Mouse (Mus musculus): Measurements from ENCODE around the gene Spaca4.

Spaca4 gene

DNA sequence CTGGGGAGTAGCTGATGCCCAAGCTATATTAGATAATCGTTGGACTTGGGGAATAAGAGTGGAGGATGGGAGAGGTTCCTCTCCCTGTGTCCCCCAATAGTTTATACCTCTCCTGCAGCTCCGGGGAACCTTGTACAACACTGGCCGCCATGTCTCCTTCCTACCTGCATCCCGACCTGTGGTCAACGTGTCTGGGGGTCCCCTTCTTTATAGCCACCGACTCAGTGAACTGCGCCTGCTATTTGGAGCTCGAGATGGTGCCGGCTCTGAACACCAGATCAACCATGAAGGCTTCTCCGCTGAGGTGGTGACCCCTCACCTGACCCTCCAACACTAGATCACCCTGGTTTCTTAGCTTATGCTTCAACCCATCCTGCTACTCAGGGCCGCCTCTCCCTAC lies 23.3 kb downstream of the Spaca4 start:
- ChIA-PET POLR2A (interaction anchor here in 3 of 4 experiments (0.7 to 14.6 kb wide), 12 partner anchors 8 to 236 kb away, joined by 3 to 640 read pairs (median 4); partner anchors contain the start of genes Rpl18 (in 3 of the 3), Fam83e (in 2 of the 3), Sphk2 (in 2 of the 3) and Bax (in 1 of the 3)), CTCF (interaction anchor here in 3 of 4 experiments (0.7 to 3.6 kb wide), 3 partner anchors 19 to 268 kb away, joined by 4 to 29 read pairs (median 4); partner anchors contain the start of genes Gys1 (in 1 of the 3) and Ntn5 (in 1 of the 3))

DNA sequence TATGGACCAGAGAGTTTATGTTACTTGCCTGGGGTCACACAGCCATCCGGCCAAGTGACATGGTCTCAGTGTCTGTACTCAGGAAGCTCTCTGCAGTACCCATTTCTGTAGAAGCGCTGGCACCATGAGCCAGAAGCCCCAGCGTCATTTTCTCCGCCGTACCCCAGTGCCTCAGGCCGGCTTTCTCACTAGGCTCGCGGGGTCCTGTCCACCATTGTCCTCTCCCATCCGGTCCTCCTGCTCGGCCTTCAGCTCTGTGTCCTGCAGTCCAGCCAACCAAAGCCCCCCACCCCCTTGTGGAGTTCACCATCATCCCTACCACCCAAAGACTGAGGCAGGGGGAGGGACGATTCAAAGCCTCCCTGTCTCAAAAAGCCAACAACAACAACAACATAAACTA lies 24.0 kb downstream of the Spaca4 start:
- CTCF ChIA-PET, result interaction anchor here in 3 of 4 experiments (0.7 to 3.6 kb wide), 4 partner anchors 19 to 267 kb away, joined by 4 to 29 read pairs (median 6); partner anchors contain the start of genes Ntn5 (in 2 of the 3) and Gys1 (in 1 of the 3)
- POLR2A ChIA-PET, result interaction anchor here (0.7 to 14.6 kb wide), 34 partner anchors 8 to 572 kb away, joined by 3 to 640 read pairs (median 4); partner anchors contain the start of genes Rpl18 (in 4 of the 4), Fam83e (in 3 of the 4), Ntn5 (in 2 of the 4) and Sphk2 (in 2 of the 4)

DNA sequence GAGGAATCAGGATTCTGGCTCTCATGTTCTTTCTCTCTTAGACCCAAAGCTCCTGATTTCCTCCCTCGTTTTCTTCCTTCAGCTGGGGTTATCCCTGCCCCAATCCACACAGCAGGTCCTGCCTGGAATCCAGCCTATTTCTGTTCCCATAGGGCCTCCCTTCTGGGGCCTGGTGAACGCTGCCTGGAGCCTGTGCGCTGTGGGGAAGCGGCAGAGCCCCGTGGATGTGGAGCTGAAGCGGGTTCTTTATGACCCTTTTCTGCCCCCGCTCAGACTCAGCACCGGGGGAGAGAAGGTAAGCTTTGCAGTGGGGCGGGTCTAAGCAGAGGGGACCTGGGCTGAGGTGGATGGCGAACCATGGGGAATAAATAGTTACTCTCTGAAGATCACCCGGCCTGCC lies 24.5 kb downstream of the Spaca4 start:
- ChIA-PET POLR2A (interaction anchor here (0.6 to 14.6 kb wide), 48 partner anchors 8 to 572 kb away, joined by 3 to 640 read pairs (median 4); partner anchors contain the start of genes Rpl18 (in 4 of the 4), Fam83e (in 3 of the 4), Sphk2 (in 3 of the 4) and Ftl1 (in 2 of the 4)), CTCF (interaction anchor here in 3 of 4 experiments (0.9 to 3.6 kb wide), 8 partner anchors 18 to 267 kb away, joined by 3 to 29 read pairs (median 5); partner anchors contain the start of genes Gys1 (in 2 of the 3) and Ntn5 (in 2 of the 3))

DNA sequence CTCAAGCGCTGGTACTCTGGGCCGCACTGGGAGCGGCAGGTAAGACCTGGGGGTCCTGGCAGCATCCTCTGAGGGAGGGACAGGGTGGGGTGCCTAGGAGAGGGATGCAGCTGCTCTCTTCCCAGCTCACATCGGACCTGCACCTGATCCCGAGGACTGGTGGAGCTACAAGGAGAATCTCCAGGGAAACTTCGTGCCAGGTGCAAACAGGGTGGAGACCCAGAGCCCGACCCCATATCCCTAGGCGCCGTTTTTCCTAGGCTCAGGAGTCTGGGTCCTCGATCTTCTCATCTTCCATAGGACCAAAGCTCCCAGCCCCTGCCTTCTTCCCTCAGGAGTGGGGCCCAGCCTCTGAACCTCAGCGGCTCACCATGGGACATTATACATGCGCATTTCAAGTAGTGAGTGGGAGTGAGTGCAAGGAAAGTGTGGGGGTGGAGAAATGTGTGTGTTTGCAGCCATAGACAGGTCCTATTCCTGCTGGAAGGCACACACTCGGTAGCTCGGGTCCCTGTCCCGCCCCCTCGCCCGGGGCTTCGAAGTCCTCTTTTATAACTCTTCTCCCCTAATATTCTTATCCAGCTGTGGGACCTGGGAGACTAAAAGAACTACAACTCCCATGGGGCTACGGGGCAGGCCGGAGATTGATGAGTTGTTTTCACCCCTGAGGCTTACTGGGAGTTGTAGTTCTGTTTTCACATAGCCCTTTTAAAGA lies 25.2 kb downstream of the Spaca4 start:
- ChIA-PET CTCF (interaction anchor here in 3 of 4 experiments (0.7 to 3.6 kb wide), 9 partner anchors 17 to 358 kb away, joined by 3 to 29 read pairs (median 4); partner anchors contain the start of genes Gys1 (in 2 of the 3) and Ntn5 (in 2 of the 3)), POLR2A (interaction anchor here in 3 of 4 experiments (0.6 to 14.6 kb wide), 50 partner anchors 8 to 571 kb away, joined by 3 to 640 read pairs (median 4); partner anchors contain the start of genes Fam83e (in 3 of the 3), Rpl18 (in 3 of the 3), Sphk2 (in 3 of the 3) and Ntn5 (in 2 of the 3))

DNA sequence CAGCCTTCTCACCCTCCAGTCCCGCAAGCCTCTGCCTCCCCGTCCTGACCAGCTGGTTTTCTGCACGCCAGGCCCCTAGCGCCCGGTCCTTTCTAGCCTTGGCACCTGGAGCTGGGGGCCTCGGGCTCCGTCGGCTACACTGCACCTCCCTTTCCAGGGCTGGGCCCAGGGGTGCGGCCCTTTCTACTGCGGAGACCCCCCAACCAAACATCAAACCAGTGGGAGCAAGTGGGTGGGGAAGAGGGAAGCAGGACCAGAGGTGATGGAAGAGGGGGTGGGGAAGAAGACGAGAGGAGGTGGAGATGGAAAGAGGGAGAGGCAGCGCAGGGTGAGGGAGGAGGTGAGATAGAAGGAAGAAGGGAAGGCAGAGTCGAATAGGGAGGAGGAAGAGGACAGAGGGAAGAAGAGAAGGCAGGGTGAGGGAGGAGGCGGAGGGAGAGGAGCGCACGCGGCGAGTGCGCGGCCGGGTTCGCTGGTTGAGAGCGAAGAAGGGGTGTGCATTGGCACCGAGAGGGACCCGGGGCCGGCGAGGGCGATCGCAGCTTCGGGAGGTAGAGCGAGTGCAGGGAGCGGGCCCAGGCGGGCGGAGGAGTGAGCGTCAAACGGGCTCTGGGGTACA lies 26.0 kb downstream of the Spaca4 start, which contains the start of gene Car11:
TSS of gene Car11 (plus strand) at position 321 of the 619 bp plus-strand sequence.
- CTCF ChIA-PET, result interaction anchor here (0.6 to 3.6 kb wide), 10 partner anchors 17 to 1141 kb away, joined by 3 to 29 read pairs (median 4); partner anchors contain the start of genes Gys1 (in 2 of the 4), Ntn5 (in 2 of the 4) and Lmtk3 (in 1 of the 4)
- POLR2A ChIA-PET, result interaction anchor here in 3 of 4 experiments (0.5 to 14.6 kb wide), 26 partner anchors 9 to 498 kb away, joined by 3 to 640 read pairs (median 6); partner anchors contain the start of genes Fam83e (in 3 of the 3), Rpl18 (in 2 of the 3), Sphk2 (in 2 of the 3) and Bax (in 1 of the 3)

DNA sequence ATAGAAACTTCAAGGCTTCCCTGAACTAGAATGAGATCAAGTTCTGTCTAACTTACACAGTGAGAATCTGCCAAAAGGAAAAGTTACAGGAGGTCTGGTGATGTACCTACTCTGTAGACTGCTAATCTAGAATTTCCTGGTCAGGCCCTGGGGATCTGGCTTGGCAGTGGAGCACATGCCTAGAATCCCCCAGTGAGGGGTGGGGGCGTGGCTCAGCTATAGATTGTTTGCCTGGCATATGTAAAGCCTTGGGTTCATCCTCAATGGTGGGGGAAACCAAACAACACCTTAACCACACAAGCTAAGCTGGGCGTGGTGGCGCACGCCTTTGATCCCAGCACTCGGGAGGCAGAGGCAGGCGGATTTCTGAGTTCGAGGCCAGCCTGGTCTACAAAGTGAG lies 27.7 kb downstream of the Spaca4 start:
- ChIA-PET CTCF (interaction anchor here in 1 of 4 experiments (0.6 to 1.5 kb wide), 2 partner anchors 15 to 152 kb away, joined by 3 to 7 read pairs; no protein-coding TSS in a partner anchor), POLR2A (interaction anchor here in 3 of 4 experiments (0.6 to 14.6 kb wide), 6 partner anchors 18 to 184 kb away, joined by 3 to 640 read pairs (median 5); partner anchors contain the start of genes Fam83e (in 2 of the 3), Rpl18 (in 2 of the 3), Sphk2 (in 2 of the 3) and Spaca4 (in 1 of the 3))

DNA sequence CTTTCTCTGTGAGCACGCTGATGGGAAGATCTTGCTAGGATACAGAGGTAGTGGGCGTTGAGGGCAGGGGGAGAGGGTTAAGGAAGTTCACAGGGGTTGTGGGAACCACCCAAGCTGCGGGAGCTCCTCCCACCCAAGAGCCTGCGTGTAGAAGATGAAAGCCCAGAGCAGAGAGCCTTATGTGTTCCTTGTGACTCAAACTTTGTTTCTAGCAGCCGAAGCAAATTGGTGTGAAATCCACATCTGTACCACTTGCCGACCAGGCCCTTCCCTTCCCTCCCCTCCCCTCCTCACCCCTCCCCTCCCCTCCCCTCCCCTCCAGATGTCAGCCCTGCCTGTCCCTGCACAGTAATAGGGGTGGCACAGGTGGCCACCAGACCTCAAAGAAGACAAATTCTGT lies 30.5 kb downstream of the Spaca4 start:
- ChIA-PET CTCF (interaction anchor here in 3 of 4 experiments (0.5 to 3.6 kb wide), 4 partner anchors 12 to 246 kb away, joined by 3 to 18 read pairs (median 8); partner anchors contain the start of gene Ntn5 (in 2 of the 3)), POLR2A (interaction anchor here in 3 of 4 experiments (0.6 to 3.3 kb wide), 12 partner anchors 9 to 96 kb away, joined by 3 to 27 read pairs (median 4); partner anchors contain the start of genes Dbp (in 2 of the 3), Sphk2 (in 2 of the 3), Fam83e (in 1 of the 3) and Fut2 (in 1 of the 3))

DNA sequence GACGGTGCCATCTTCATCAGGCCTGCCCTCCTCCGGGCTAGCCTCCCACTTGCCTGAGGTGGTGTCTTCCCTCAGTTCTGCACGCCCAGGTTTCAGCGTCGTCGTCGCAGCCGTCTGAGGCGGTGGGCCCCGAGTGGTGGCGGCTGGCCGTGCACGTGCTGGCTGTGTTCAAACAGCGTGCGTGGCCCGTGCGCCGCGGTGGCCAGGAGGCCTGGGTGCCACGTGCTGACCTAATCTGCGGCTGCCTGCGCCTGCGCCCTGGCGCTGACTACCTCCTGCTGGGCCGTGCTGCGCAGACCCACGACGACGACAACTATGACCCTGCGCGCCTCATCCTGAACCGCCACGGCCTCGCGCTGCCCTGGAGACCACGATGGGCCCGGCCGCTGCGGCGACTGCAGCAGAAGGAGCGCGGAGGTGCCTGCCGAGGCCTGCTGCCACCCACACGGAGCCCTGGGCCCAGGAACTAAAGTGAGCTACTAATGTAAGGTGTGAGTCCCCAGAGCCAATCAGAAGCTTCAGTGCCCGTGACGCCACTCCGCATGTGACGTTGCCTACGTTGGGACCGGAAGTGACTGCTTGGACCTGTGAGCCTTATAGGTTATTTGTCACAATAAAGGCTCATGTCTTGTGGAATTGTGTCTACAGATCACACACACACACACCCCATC lies 31.6 kb downstream of the Spaca4 start, which contains the start of gene Sec1:
TSS of gene Sec1 (minus strand) at position 482 of the 671 bp plus-strand sequence.
- POLR2A ChIA-PET, result interaction anchor here (0.9 to 3.3 kb wide), 13 partner anchors 10 to 175 kb away, joined by 3 to 27 read pairs (median 4); partner anchors contain the start of genes Sphk2 (in 3 of the 4), Dbp (in 2 of the 4), Fut2 (in 1 of the 4) and Ntn5 (in 1 of the 4)
- CTCF ChIA-PET, result interaction anchor here in 3 of 4 experiments (0.5 to 3.6 kb wide), 6 partner anchors 11 to 289 kb away, joined by 3 to 18 read pairs (median 6); partner anchors contain the start of genes Ntn5 (in 2 of the 3) and Kcna7 (in 1 of the 3)

DNA sequence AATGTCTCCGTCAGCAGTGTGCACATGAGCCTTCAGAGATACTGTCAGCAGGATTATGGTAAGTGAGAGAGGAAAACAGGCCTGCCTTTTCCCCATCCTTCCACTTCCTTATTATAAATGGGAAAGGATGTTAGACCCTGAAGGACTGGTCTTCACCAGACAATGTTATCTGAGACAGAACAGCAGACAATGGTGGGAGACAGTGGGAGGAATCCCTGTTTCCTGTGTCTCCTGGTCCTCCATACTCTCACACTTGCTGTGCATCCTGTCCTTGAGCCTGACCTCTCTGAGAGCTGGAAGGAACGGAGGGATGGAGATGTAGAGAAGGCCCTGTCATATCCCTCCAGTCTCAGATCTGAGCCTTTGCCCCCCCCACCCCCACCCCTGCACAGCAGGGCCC lies 33.2 kb downstream of the Spaca4 start:
- ChIA-PET CTCF (interaction anchor here in 3 of 4 experiments (1.1 to 3.6 kb wide), 4 partner anchors 8 to 10 kb away, joined by 3 to 18 read pairs (median 7); partner anchors contain the start of gene Ntn5 (in 2 of the 3)), POLR2A (interaction anchor here in 2 of 4 experiments (0.6 to 3.3 kb wide), 3 partner anchors 9 to 540 kb away, joined by 4 to 17 read pairs (median 8); partner anchors contain the start of gene Ntn5 (in 1 of the 2))

DNA sequence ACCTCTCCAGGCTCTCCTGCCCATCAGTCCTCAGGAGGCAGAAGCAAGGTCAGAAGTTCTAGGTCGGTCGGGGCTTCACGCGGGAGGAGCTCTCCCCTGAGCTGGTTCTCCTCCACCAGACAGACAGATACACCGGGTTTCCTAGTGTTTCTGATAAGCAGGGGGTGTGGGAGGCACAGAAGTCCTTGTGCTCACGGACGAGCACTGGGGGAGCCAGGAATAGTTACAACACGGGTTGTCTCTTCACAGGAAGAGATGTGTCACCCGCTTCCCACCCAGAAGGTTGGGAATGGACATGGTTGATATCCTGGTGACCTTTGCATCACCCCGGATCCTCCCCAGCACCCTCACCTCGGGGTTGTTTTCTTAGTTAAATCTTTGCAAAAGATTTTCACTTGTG lies 35.8 kb downstream of the Spaca4 start:
- POLR2A ChIA-PET, result interaction anchor here in 3 of 4 experiments (0.6 to 3.1 kb wide), 20 partner anchors 10 to 253 kb away, joined by 3 to 14 read pairs (median 4); partner anchors contain the start of genes Car11 (in 2 of the 3), Sphk2 (in 2 of the 3) and Fam83e (in 1 of the 3)
- CTCF ChIA-PET, result interaction anchor here in 2 of 4 experiments (0.5 to 1.0 kb wide), 2 partner anchors 97 to 308 kb away, joined by 3 read pairs; no protein-coding TSS in a partner anchor

DNA sequence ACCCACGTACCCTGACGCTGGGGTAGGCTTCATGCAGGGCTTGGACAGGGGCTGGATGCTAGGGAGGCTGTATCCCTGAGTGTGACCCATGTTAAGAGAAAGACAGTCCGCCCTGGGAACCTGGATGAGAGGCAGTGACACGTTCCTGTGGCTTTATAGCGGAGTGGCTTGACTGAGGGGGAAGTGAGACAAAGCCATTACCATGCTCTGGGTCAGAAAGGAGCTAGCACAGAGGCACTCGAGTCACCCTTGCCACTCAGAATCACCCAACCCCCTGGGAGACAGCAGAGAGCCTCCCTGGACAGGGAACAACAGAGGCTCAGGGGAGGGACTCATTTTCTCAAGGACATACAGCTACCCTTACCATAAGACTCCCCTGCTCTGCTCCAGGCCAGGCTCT lies 36.5 kb downstream of the Spaca4 start:
- POLR2A ChIA-PET, result interaction anchor here in 3 of 4 experiments (0.6 to 3.1 kb wide), 13 partner anchors 11 to 232 kb away, joined by 3 to 13 read pairs (median 4); partner anchors contain the start of genes Car11 (in 2 of the 3) and Sphk2 (in 2 of the 3)
- CTCF ChIA-PET, result no interaction called here

DNA sequence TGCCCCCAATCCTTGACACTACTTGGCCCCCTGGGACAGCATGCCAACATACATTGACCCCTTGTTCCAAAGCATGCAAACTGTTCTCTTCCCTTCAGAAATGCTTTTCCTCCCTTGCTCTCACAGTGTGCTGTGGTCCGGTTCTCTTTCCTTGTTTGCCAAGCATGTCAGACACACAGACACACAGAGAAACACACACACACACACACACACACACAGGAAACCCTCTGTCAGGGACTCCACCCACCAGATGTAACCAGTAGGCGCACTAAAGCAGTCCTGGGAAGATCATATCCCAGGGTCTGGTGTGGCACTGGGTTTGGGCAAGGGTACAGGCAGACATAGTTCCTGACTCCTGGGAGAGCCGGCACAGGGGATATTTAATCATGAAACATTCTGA lies 38.8 kb downstream of the Spaca4 start:
- CTCF ChIA-PET, result no interaction called here
- POLR2A ChIA-PET, result interaction anchor here in 1 of 4 experiments (1.3 kb wide), 1 partner anchor 161 kb away, joined by 3 read pairs; the partner anchor contains the start of genes Plekha4 and Ppp1r15a

DNA sequence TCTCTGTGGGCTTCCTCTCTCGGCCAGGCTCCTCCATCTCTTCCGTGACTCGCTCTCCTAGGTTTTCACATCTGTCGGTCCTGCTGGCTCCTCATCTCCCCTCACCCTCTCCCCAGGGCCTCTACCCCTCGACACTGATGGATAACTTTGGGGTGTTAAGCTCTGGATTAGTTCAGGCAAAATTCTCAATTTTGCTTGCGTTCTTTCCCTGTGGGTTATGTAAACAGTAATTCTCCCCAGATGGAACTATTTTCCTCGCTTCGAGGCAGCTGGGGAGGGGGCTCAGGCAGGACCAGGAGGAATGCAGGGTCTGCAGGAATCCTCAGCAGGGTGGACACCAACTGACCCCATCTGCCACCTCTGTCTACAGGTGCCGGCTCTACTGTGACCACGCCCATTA lies 39.8 kb downstream of the Spaca4 start:
- ChIA-PET CTCF (interaction anchor here in 2 of 4 experiments (0.6 to 4.1 kb wide), 2 partner anchors 41 to 169 kb away, joined by 3 to 33 read pairs; no protein-coding TSS in a partner anchor), POLR2A (interaction anchor here in 2 of 4 experiments (0.5 to 1.3 kb wide), 4 partner anchors 9 to 376 kb away, joined by 3 to 4 read pairs (median 4); no protein-coding TSS in a partner anchor)

DNA sequence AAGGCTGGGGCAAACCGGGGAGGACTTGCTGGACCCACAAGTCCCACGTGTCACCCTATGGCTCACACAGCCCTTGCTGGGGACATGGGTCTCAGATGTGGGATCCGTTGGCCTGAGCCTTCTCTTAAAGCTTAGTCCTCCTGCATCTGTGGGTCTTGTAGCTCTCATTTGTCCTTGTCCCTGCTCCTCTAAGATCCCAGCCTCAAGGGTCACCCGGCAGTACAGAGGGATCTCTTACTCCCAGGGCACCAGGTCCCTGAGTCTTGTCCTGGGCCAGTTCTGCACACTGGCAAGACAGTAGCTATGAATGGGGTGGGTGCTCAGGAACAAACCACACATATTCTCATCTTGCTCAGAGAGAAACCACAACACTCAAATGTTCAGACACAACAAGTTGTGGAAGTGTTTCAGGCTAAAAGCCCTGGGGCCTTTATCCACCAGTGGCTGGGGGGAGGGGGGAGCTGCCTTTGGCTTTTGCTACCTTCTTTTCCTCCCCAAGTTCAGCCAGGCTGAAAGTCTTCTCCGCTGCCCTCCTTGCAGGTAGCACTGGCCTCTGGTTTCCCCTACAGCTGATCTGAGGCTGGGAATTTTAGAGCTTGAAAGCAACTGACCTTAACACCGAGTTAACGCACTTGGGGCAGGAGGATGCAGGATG lies 42.1 kb downstream of the Spaca4 start, which contains the start of gene Ntn5:
TSS of gene Ntn5 (plus strand) at position 627 of the 655 bp plus-strand sequence.
- ChIA-PET POLR2A (interaction anchor here (0.5 to 4.7 kb wide), 47 partner anchors 10 to 270 kb away, joined by 3 to 21 read pairs (median 5); partner anchors contain the start of genes Sphk2 (in 3 of the 4), Car11 (in 2 of the 4), Ftl1 (in 2 of the 4) and Fut2 (in 2 of the 4)), CTCF (interaction anchor here (0.5 to 4.1 kb wide), 69 partner anchors 9 to 547 kb away, joined by 3 to 33 read pairs (median 5); partner anchors contain the start of genes Car11 (in 2 of the 4), Fut1 (in 2 of the 4), Sec1 (in 2 of the 4) and Cyth2 (in 1 of the 4))

Data from embryonic stem cell, embryonic (primary cell).